Mouse (Mus musculus) left cerebral cortex, postnatal 10 days (tissue): ENCODE data around the gene Kcnk5. TPM values are rescaled to one million over a fixed set of nuclear protein-coding genes. Genes with fewer than 3 reads are reported as not detected.

Experiments used
- DNase-seq, 2 experiments: peaks; one replicate each; pipeline ENCODE4 v3.0.0; 2021 to 2022; ENCODE audit warnings: low spot score in 2 of 2, mixed read lengths in 1 of 2; ENCODE audit errors: extremely low spot score in 1 of 2
- intact Hi-C: fragments of 180-260 bp; cut with DNase I; formaldehyde crosslinking; loops from one replicate; pipeline ENCODE4 v1.15.1; 2025
- total RNA-seq, 2 experiments: library from RNA; stranded (reverse); gene quantifications; 2 replicates each; pipeline ENCODE4 v1.2.3; 2021

Kcnk5 gene
- total RNA-seq, 2 experiments from 2014 or later: 0.34 to 0.36 TPM

DNA sequence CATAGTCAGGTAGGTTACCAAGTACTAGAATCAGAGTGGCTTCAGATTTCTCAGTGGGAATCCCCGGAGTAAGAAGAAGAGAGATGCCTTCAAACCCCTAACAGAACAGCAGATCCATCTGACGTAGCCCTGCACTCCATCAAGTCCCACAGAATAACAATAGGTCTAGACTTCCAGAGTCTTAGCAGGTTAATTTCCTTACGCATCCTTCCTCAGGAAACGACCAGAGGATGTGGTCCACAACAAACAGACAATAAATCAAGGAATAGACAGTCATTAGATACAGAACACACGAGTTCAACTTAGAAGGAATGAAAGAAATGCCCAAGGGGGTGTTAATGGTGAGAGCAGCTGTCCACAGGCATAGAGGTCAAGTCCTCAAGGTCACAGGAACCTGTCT lies 86.7 kb downstream of the Kcnk5 start:
- intact Hi-C loops: no loop called here

DNA sequence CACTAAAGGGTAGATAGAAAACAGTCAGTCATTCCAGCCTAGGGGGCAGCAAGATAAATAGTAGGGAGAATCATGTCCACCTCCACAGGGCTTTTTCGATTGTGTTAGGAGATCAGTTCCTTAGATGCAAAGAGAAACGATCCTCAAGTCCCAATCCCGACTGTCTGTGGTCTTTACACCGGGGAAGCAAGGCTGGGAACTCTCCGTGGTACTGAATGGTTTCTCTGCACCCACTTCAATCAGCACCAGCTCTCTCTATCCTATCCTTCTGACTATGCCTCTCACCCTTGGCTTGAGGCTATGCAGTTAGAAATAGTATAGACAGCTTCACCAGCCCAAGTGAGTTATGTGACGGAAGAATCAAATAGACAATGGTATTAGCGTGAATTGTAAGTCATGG lies 88.1 kb downstream of the Kcnk5 start:
- intact Hi-C loops: no loop called here

More for the DNA sequence above, 86.7 kb downstream of the Kcnk5 start:
- no peak for DNase-seq

More for the DNA sequence above, 88.1 kb downstream of the Kcnk5 start:
- DNase-seq: no peak

Other genes with a start within 250 kb of the Kcnk5 start
- gene Gng2, start 204.2 kb downstream of the Kcnk5 start, total RNA-seq: 100 to 1,000 TPM; 521 to 543 TPM
- 1 to 10 TPM; 4.6 to 4.8 TPM for gene Saysd1, start 43.3 kb downstream of the Kcnk5 start, total RNA-seq
- gene Kcnk16, start 87.4 kb upstream of the Kcnk5 start, total RNA-seq: not detected
- 10 to 100 TPM; 19.6 to 21.1 TPM for gene Nudt13, start 112.9 kb upstream of the Kcnk5 start, total RNA-seq
- 10 to 100 TPM; 29.6 to 33.0 TPM for gene Ecd, start 166.3 kb upstream of the Kcnk5 start, total RNA-seq
- 10 to 100 TPM; 41.8 to 48.7 TPM for gene Fam149b, start 166.4 kb upstream of the Kcnk5 start, total RNA-seq
- 10 to 100 TPM; 23.3 to 25.8 TPM for gene Dnajc9, start 207.1 kb upstream of the Kcnk5 start, total RNA-seq
- gene Mrps16, start 211.8 kb upstream of the Kcnk5 start, total RNA-seq: 10 to 100 TPM; 39.2 to 39.4 TPM